Mouse (Mus musculus): ENCODE measurements around the gene Itfg2.

Itfg2 gene

DNA sequence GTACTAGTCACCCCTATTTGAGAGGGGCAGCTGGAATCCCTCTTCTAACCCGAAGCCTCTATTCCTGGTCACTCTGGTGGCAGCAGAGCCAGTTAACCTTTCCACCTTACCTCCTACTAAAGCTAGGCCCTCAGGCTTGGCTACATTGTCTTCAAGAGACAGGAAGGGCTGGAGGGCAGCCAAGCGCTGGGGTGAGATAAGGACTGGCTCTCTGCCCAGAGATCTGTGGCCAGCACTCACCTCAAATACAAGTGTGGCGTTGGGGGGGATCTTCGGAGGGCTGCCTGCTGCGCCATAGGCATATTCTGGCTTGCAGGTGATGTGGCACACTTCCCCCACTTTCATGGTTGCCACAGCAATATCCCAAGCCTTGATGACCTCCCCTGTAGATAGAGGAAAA is 10.7 kb upstream of the Itfg2 start:
- DNase-seq (ENCODE audit: low read depth, low spot score): no peak

DNA sequence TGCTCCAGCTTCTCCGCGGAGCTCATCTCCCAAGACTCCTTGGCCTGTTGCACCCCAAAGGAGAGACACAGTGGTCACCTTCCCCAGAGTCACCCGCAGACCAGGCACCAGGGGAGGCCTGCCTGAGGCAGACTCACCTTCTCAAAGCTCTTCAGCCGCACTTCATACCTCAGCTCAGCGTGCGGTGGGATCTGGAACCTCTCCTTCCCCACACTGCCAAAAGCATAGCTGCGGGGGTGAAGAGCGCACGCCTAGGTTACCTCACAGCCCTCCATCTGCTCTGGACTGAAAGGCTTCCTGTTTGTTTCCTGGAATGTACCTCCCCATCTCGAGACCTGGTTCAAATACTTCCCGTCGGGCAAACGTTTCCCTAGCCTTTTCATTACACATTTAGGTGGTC is 8.8 kb upstream of the Itfg2 start:
- DNase-seq (ENCODE audit: low read depth, low spot score): no peak

DNA sequence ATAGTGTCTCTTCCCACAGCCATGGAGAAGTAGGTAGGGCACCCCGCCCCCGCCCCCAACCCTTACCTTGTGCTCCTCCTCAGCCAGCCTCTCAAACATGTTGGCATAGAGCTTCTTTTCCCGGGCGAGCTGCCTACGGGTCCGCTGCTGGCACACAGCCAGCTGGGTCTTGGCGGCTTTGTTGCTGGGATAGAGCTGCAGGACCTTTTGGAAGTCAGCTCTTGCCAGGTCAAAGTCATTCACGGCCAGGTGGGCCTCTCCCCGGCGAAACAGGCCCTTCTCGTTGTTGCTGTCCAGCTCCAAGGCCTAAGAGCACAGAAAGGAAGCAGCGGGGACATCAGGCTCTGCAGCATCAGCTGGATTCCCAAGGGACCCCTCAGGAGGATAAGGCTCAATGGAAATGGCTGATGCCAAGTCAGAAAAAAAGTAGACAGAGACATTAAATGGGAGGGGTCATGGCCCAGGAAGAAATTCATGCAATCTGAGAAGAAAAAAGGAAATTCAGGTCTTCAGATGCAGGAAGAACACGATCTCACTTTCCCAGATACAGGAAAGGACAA is 7.7 kb upstream of the Itfg2 start:
- no peak for DNase-seq (ENCODE audit: low read depth, low spot score)

DNA sequence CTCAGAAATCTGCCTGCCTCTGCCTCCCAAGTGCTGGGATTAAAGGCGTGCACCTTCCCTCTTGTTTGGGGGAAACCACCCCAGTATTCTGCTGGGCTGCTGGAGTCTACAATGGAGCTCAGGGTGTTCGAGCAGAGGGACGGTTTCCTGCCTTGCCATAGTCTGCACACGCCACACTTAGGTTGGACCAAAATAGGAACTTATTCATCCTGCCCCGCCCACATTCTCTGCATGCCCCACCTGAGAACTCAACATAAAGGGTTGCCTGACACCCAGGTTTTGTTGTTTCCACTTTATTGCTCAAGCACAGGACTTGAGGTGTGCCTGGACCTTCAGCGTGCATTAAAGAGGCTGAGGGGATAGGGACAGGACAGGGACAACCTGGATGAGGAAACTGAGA is 5.1 kb upstream of the Itfg2 start:
- no peak for DNase-seq (ENCODE audit: low read depth, low spot score)

DNA sequence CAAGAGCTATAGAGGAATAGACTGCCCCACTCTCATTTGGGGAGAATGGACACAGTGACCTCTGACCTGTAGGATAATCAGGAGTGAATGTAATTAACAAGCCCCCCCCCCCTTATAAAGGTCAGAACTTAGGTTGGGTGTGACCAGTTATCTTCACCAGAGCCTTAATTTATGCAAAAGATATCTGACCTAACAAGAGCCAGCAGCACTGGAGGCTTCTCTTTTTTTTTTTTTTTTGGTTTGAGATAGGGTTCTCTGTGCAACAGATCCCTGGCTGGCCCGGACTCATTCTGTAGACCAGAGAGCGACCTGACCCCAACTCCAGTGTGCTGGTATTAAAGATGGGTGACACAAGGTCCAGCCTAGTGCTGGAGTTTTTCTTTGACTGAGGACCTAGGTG is 4.6 kb upstream of the Itfg2 start:
- DNase-seq (ENCODE audit: low read depth, low spot score): no peak

DNA sequence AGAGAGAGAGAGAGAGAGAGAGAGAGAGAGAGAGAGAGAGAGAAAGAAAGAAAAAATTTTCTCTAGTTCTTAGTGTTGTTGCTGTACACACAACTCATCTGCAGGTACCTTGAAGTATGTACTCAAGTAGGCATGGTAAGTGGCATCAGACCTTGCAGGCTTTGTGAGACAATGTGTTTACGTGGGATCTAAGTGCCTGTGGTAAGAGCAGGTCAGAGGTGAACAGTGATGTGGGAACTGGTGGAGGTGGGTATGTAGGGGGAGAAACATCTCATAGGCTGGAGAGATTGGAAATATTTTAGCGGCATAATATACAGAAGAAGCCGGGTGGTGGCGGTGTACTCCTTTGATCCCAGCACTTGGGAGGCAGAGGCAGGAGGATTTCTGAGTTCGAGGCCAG is 2.8 kb upstream of the Itfg2 start:
- no peak for DNase-seq (ENCODE audit: low read depth, low spot score)

DNA sequence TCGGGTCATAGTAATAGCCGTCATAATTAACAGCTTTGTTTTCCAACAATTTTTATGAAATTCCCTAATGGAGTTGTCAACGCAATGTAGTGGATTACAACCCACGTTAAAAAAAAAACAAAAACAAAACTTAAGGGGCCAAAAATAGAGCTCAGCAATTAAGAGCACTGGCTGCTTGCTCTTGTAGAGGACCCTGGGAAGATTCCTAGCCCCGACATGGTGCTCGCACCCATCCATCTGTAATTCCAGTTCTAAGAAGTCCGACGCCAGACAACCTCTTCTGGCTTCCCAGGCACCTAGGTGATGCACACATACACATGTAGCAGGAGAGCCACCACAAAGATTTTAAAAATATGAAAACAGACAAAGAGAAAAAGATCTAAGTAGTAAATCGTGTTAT is 315 bp upstream of the Itfg2 start:
- no peak for DNase-seq (ENCODE audit: low read depth, low spot score)

DNA sequence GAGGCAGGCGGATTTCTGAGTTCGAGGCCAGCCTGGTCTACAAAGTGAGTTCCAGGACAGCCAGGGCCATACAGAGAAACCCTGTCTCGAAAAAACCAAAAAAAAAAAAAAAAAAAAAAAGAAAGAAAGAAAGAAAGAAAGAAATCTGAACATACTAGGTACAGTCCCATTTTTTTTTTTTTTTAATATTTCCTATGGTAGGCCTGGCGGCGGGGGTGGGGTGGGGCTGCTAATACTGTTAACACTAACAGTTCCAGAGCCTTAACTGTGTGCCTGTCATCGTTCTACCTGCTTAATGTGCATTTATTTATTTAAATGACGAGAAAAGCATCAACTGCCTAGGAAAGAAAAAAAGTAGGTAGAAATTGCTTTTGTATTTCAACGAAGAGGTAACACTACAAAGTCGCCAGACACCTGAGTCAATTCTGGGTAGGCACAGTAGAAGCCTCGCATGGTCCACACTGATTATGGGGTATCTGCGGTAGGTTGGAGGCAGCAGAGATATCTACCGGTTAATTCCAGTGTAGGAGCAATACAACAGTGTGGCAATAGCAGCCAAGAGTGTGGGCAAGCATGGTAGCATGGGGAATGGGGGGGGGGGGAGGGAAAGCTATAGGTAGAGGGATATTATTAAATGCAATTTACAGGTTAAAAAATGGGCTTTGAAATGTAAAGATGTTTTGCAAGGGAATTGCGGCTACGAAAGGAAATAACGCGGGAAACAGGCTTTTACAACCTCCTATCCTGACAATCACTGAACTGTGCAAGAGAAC is 1.0 kb downstream of the Itfg2 start:
- peak; percentile 59 for DNase-seq (ENCODE audit: low read depth, low spot score)

DNA sequence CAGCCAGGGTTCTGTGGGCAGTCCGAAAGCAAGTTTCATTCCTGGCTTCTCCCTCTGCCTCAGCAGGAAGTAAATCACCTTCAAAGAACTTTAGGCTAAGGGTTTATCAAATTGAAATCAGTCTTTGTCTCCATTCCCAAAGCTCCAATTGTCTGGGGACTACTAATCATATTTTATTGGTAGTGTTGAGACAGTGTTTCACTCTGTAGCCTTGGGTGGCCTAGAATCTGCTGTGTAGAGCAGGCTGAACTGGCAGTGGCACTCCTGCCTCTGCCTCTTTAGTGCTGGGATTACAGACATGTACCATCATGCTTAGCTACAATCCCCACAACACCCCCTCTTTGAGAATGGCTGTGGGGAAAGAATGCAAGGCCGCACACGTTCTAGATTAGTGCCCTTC is 3.3 kb downstream of the Itfg2 start:
- DNase-seq (ENCODE audit: low read depth, low spot score): no peak

DNA sequence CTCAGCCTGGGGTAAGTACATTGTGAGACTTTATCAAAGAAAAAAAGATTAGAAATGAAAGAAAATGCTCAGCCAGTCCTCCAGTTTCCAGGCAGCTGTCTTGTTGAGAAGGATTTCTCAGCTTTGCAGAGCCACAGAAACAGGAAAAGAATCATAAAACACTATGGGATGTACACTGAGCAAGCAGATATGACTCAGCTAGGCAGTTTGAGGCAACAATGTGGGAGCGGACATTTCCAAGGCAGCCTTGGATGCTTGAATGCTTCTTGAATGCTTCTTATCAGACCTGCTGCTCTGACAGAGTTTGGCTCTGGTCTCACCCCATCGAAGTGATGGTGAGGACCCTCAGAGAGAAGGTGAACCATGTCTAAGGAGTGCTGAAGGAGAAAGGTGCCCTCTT is 3.7 kb downstream of the Itfg2 start:
- DNase-seq (ENCODE audit: low read depth, low spot score): no peak

DNA sequence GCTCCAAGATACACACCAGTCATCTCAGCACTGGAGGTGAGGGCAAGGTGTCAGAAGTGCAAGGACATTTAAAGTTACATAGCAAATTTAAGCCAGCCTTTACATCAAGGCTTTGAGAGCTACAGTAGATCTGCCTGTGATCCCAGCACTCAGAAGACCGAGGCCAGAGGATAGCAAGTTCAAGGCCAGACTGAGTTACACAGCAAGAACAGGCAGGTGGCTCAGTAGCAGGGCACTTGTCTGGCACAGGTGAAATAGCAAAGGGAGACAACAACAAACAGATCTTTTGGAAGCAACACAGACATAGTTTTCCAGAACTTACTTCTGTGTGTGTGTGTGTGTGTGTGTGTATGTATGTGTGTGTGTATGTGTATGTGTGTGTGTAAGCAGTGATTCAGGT is 6.7 kb downstream of the Itfg2 start:
- no peak for DNase-seq (ENCODE audit: low read depth, low spot score)

DNA sequence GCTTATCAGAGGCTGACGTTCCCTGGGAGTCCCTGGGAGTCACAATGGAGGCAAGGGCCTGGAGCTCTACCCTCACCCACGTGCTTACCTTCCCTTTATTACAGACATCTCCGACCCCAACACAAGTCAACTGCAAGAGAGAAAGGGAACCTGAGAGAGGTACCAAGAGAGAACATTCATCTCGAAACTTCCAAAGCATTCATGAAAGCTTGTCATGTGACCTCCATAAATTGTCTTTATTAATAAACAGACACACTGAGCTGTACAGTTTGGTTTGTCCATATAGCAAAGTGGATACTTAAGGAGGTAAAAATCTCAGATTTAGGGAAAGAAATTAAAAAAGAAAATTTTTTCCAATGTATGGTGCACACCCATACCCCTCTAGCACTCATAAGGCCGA is 8.6 kb downstream of the Itfg2 start:
- DNase-seq (ENCODE audit: low read depth, low spot score): peak; percentile 45

DNA sequence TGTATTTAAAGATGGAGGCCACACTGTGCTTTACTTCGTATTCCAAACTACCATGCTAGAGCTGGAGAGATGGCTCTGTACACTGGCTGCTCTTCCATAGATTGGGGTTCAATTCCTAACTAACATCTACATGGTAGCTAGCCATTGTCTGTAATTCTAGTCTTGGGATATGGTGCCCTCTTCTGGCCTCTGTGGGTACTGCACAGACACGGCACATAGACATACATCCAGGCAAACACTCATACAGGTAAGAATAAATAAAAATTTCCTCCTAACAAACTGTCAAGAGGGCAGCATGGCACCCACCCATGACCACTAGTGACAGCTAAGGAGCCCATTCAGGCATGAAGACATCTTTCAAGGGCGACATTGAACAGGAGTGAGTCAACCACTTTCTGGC is 13.6 kb downstream of the Itfg2 start:
- DNase-seq (ENCODE audit: low read depth, low spot score): peak; percentile 73

DNA sequence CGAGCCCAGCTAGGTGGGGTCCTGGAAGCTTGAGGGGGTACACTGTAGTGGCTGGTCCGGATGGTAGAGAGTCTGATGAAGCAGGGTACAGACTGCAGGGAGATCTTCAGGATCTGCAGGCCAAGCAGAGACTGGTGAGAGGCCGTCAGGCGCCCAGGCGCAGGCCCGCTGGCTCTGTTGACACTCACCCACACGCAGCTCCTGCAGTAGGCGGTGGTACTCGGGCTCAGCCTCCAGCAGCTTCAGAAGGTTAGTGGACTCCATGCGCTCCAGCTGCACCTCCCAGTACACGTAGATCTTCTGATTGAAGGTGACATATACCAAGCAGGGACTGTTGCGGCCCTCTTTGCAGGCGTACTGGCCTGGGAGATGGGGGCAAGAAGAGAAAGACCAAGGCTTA is 14.4 kb downstream of the Itfg2 start:
- no peak for DNase-seq (ENCODE audit: low read depth, low spot score)

DNA sequence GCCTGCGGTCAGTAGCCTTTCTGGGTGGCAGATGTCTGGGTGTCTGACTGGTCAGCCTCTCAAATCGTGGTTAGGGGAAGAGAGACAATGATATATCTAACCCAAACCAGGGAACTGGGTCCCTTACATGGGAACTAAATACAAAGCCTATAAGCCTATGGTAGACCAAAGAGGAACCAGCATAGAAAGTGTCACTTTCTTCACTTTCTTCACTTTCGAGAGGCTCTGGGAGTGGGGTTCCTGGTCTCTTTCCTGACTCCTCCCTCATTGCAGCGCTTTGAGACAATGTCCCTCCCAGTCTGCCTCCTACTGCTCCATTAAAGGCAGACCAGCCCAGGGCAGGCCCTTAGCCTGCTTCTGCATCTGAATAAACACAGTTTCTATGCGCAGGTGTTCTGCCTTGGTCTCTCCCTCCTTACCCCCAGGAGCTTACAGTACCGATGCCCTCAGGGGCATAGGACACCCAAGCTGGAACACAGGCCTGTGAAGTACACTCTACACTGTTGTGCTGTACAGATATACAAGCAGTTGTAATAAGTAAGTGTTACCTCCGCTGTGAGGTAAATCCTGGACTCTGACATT is 16.1 kb downstream of the Itfg2 start:
- no peak for DNase-seq (ENCODE audit: low read depth, low spot score)

DNA sequence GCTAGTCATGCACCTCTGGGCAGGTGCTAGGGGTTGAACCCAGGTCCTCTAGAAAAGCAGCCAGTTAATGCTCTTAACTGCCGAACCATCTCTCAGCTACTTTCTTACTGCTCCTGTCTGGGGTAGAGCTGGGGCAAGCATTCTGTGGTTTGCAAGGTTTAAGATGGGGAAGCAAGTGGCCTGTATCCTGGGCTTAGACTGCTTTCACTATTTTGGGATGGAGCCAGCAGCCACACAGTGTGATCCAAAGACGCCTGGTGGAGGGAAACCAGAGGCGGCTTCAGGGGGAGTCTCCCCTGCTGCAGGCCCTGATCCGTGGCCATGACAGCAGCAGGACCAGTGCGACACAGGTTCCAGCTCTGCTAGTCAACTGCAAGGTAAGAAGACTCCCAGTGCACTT is 20.0 kb downstream of the Itfg2 start:
- no peak for DNase-seq (ENCODE audit: low read depth, low spot score)

DNA sequence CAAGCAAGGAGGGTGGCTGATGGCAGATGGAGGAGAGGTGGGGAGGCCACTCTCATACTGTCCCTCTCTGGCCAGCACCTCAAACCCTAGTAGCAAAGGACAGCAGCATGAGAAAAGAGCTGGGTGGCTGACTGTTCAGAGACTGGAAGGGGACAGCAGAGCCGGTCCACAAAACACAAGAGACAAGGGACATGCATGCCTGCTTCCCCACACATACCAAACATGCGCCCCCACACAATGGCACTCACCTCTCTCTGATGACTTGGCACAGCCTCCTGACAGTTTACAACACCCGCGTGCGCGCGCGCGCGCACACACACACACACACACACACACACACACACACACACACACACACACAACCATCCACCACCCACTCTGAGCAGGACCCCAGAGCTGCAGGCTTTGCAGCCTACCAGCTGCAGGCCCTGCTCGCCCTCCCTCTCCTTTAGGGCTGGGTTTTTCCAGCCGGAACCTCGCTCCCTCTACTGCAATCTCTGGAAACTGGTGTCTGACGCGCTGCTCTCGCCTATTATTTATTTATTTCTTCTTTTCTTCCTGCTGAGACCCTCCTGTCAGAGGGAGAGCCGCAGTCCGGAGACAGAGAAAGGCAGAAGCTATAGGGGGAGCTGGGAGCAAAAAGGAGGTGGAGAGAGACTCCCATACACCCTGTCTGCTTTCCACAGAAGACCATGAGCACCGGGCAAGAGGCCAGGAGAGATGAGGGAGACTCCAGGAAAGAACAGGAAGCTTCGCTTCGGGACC is 25.1 kb downstream of the Itfg2 start:
- no peak for DNase-seq (ENCODE audit: low read depth, low spot score)

DNA sequence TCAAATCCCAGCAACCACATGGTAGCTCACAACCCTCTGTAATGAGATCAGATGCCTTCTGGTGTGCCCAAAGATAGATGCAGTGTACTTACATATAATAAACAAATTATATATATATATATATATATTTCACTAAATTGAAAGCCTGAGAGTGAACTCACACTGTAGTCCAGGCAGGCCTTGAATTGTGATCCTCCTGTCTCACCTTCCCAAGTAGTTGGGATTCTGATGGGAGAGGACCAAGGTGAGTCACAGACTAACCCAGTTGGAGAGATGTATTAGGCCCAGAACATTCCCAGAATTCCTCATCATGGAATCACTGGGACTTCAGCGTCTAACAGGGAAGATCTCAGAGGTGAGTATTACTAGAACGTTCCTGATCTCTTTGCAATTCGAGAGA is 25.7 kb downstream of the Itfg2 start, which contains the start of gene Nrip2:
Gene Nrip2 (plus strand): TSS at position 301 of the 400 bp plus-strand sequence.
- no peak for DNase-seq (ENCODE audit: low read depth, low spot score)

DNA sequence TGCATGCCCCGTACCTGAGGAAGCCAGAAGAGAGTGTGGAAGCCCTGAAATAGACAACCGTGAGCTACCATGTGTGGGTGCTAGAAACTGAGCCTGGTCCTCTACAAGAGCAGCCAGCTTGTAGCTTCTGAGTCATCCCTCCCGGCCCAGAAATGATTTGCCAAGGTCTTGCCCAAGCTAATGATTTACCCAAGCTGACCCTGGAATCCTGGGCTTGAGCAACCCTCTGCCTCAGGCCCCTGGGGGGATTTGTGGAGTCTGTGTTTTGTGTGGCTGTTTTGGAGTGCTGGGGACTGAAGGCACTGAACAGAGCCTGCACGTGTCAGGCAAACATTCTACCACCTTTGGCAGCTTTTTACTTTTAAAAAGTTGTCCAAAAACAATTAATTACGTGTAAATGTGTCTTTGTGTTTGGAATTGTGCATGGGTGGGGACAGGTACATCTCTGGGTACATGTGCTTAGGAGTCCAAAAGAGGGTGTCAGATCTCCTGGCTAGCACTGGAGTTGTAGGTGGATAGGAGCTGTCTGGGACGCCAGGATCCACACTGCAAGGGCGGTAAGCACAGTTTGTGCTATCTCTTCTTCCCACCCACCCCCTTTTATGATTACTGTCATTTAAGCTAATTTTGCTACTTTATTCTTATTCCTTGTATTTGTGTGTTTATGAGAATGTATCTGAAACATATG is 27.0 kb downstream of the Itfg2 start:
- no peak for DNase-seq (ENCODE audit: low read depth, low spot score)

DNA sequence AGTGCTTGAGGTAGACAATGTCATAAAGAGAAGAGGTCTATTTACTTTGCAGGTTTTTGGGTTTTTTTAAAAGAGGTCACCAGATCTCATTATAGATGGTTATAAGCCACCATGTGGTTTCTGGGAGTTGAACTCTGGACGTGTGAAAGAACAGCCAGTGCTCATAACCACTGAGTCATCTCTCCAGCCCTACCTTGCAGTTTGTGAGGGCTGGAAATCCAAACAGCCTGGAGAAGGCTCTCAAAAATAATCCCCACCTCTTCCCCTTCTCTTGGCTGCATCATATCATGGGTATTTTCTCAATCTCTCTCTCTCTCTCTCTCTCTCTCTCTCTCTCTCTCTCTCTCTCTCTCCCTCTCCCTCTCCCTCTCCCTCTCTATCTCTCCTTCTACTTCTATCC is 34.0 kb downstream of the Itfg2 start:
- DNase-seq (ENCODE audit: low read depth, low spot score): no peak

DNA sequence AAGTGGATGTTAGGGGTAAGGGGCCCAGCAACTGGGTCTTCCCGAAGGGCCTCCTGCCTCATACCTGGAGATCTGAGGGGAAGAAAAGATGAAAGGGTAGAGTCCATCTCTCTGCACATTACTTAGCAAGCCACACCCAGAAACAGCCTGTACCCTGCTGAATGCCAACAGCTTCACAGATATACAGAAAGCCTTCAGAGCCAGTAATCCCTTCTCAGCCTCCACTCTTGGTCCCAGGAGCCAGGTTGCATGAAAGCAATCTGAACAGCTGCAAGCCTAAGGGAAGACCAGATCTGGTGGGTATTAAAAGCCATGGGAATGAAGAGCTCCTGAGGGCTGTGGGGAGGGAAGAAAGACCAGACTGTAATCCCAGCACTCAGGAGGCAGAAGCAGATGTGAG is 35.5 kb downstream of the Itfg2 start:
- DNase-seq (ENCODE audit: low read depth, low spot score): no peak

DNA sequence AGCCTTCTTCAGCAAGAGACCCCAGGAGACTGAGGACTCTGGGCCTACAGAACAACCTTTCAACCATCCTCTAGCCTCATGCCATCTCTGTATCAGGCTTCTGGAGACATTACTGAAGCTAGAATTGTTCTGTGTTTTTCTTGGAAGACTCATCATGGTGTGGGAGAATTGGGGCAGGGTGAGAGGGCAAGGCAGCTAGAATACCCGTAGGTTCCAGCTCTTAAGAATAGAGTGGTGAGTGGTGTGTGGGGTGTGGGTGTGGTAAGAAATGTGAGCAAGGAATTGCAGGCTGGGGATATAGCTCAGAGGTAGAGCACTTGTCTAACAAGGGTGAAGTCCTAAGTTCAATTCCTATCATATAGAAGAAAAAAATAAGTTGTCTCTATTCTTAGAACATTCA is 39.7 kb downstream of the Itfg2 start:
- no peak for DNase-seq (ENCODE audit: low read depth, low spot score)

Measured in A20 (cell line).